Mouse (Mus musculus) E14TG2a.4 (cell line): ENCODE measurements around the gene Rxfp3.
A peak's percentile ranks its signal among the peaks of the same experiment; 100 is the strongest.

Experiments
- H3K27me3 ChIP-seq: 2 replicates; pipeline ENCODE4 v1.6.1; 2014; ENCODE audit warnings: low read length, control low read depth; ENCODE audit not compliant: insufficient read depth
- H3K36me3 ChIP-seq: 2 replicates; pipeline ENCODE4 v1.6.1; 2014; ENCODE audit warnings: low read length, control low read depth; ENCODE audit not compliant: insufficient read depth
- H3K4me1 ChIP-seq: replicated peaks from 2 replicates; pipeline ENCODE4 v1.6.1; 2014; ENCODE audit warnings: low read depth, low read length, control low read depth
- H3K4me3 ChIP-seq: replicated peaks from 2 replicates; pipeline ENCODE4 v1.5.1; 2014; ENCODE audit warnings: mild to moderate bottlenecking, low read length
- H3K9me3 ChIP-seq: 2 replicates; pipeline ENCODE4 v1.6.1; 2014; ENCODE audit warnings: low read length, control low read depth
- CTCF ChIP-seq: conservative IDR thresholded peaks from 2 replicates; pipeline ENCODE4 v1.5.1; 2014; ENCODE audit warnings: low read length
- NANOG ChIP-seq: IDR thresholded peaks from 2 replicates; pipeline ENCODE4 v1.6.1; 2014; ENCODE audit warnings: borderline replicate concordance, low read length, mixed read lengths
- POU5F1 ChIP-seq: IDR thresholded peaks from 2 replicates; pipeline ENCODE4 v1.6.1; 2014; ENCODE audit warnings: low read length, borderline replicate concordance

Gene Rxfp3

GRCm38 (mm10) chr15:11040067-11040466 lies 2.3 kb upstream of the Rxfp3 start:
- peaks cover 9% of the 10 kb centered on the region for H3K9me3 ChIP-seq
- H3K36me3 ChIP-seq, result no peaks in the 10 kb centered on the region
- H3K4me1 ChIP-seq, result peaks cover 33% of the 10 kb centered on the region
- no peak overlapping the region for H3K4me3 ChIP-seq
- TF ChIP-seq CTCF (no peak), NANOG (no peak), POU5F1 (no peak)
- peaks cover 46% of the 10 kb centered on the region for H3K27me3 ChIP-seq

- TF ChIP-seq CTCF (peak; percentile 99), POU5F1 (no peak)
- Histone ChIP-seq H3K27me3 (peaks cover 61% of the 10 kb centered on the region), H3K36me3 (no peaks in the 10 kb centered on the region), H3K4me1 (peaks cover 33% of the 10 kb centered on the region), H3K9me3 (no peaks in the 10 kb centered on the region), H3K4me3 (no peak overlapping the region)
Measured at GRCm38 (mm10) chr15:11038476-11038875, 685 bp upstream of the Rxfp3 start.

- Histone ChIP-seq H3K4me3 (peak overlapping the region; percentile 71), H3K27me3 (peaks cover 68% of the 10 kb centered on the region), H3K36me3 (no peaks in the 10 kb centered on the region), H3K4me1 (peaks cover 33% of the 10 kb centered on the region), H3K9me3 (no peaks in the 10 kb centered on the region)
- TF ChIP-seq POU5F1, result no peak
Measured at GRCm38 (mm10) chr15:11037376-11037695, 455 bp downstream of the Rxfp3 start.

- Histone ChIP-seq H3K27me3 (peaks cover 74% of the 10 kb centered on the region), H3K4me3 (peak overlapping the region; percentile 71), H3K36me3 (no peaks in the 10 kb centered on the region), H3K9me3 (no peaks in the 10 kb centered on the region), H3K4me1 (peaks cover 33% of the 10 kb centered on the region)
- no peak for TF ChIP-seq NANOG
- no peak for TF ChIP-seq CTCF
- no peak for TF ChIP-seq POU5F1
Measured at GRCm38 (mm10) chr15:11036535-11037375, 1.0 kb downstream of the Rxfp3 start.

- Histone ChIP-seq H3K27me3 (peaks cover 77% of the 10 kb centered on the region), H3K9me3 (no peaks in the 10 kb centered on the region), H3K36me3 (no peaks in the 10 kb centered on the region), H3K4me1 (peaks cover 33% of the 10 kb centered on the region), H3K4me3 (peak overlapping the region; percentile 71)
- TF ChIP-seq CTCF (no peak), POU5F1 (no peak)
Measured at GRCm38 (mm10) chr15:11035947-11036474, 1.8 kb downstream of the Rxfp3 start.

GRCm38 (mm10) chr15:11030188-11030587 lies 7.6 kb downstream of the Rxfp3 start:
- Histone ChIP-seq H3K4me1 (peaks cover 1% of the 10 kb centered on the region; the same call in 1 of the 2 replicates), H3K9me3 (no peaks in the 10 kb centered on the region), H3K4me3 (no peak overlapping the region), H3K36me3 (no peaks in the 10 kb centered on the region), H3K27me3 (peaks cover 39% of the 10 kb centered on the region)
- no peak for TF ChIP-seq POU5F1
- TF ChIP-seq CTCF, result no peak
- no peak for TF ChIP-seq NANOG

GRCm38 (mm10) chr15:11026801-11027561 lies 10.8 kb downstream of the Rxfp3 start:
- Histone ChIP-seq H3K36me3 (no peaks in the 10 kb centered on the region), H3K4me1 (no peaks in the 10 kb centered on the region), H3K27me3 (peaks cover 19% of the 10 kb centered on the region), H3K9me3 (no peaks in the 10 kb centered on the region), H3K4me3 (no peak overlapping the region)
- TF ChIP-seq CTCF (no peak), NANOG (no peak), POU5F1 (no peak)

- H3K4me1 ChIP-seq, result peaks cover 12% of the 10 kb centered on the region
- H3K9me3 ChIP-seq, result no peaks in the 10 kb centered on the region; the same call in 1 of the 2 replicates
- H3K36me3 ChIP-seq, result no peaks in the 10 kb centered on the region
- H3K4me3 ChIP-seq, result no peak overlapping the region
- no peak for TF ChIP-seq POU5F1
- TF ChIP-seq NANOG, result no peak
- no peak for TF ChIP-seq CTCF
- no peaks in the 10 kb centered on the region for H3K27me3 ChIP-seq
Measured at GRCm38 (mm10) chr15:11014931-11015330, 22.9 kb downstream of the Rxfp3 start.
